Mouse (Mus musculus) testis, adult 2 months (tissue): ENCODE measurements around the gene Tkfc.

Experiments used
- CTCF ChIP-seq: fragments of 200-500 bp; IDR thresholded peaks from 2 replicates; pipeline ENCODE4 v1.5.1; 2012; ENCODE audit warnings: low read depth, mild to moderate bottlenecking, inconsistent platforms, low read length, moderate library complexity; ENCODE audit not compliant: control insufficient read depth, insufficient read depth, insufficient replicate concordance
- POLR2A ChIP-seq: fragments of 200-500 bp; IDR thresholded peaks from 2 replicates; pipeline ENCODE4 v1.6.1; 2012; ENCODE audit warnings: low read depth, mild to moderate bottlenecking, inconsistent platforms, low read length, moderate library complexity; ENCODE audit not compliant: control insufficient read depth

- TF ChIP-seq CTCF (no peak), POLR2A (no peak)
Measured at GRCm38 (mm10) chr19:10591659-10592377, 13.6 kb downstream of the Tkfc start.
